Mouse (Mus musculus): ENCODE measurements around the gene Ccn6.

GRCm38 (mm10) chr10:39121412-39121811, 42.2 kb downstream of the Ccn6 start:
- TF ChIP-seq CTCF (IDR thresholded peaks at IDR 0.05; ENCODE audit: extremely low read depth, insufficient read depth, insufficient read length, insufficient replicate concordance), result no peak
- TF ChIP-seq POLR2A (IDR thresholded peaks at IDR 0.05; ENCODE audit: low read depth, low read length), result no peak
